Mouse (Mus musculus): ENCODE measurements at regions not wholly inside any gene's neighbourhood (a gene's known extent, or its start where the extent isn't known, plus 50 kb on each side); places are given as distances from the start of the nearest gene placed in this dataset.

DNA sequence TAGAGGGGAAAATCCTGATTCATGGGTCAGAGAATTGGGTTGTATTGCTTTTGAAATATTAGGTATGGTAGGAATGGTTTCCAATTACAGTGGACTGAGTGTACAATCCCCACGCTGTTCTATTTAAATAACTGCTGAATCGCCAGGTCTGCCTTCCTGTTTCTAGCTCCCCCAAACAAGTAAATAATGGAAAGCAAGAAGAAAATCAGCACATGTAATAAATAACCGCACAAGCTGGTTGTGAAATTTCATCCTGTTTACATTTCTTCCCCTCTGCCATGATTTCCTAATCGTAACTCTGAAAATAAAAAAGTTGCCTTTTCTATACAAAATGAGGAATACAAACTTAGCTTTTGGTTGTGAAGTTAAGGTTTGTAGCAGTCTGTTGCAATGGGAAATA is 95.7 kb downstream of the Fam84a start:
- TF ChIP-seq CTCF (IDR thresholded peaks at IDR 0.05; ENCODE audit: low read depth) (no peak), EP300 (IDR thresholded peaks at IDR 0.05; ENCODE audit: low read depth) (no peak)

Data from heart, postnatal 0 days (tissue).